Comparison of ENCODE assay signal across 9 mouse cellular contexts in genomic region chr7:99555862-99556261, GRCm38 (mm10). TPM values are rescaled to one million over a fixed set of nuclear protein-coding genes. Genes with fewer than 3 reads are reported as not detected.
DNase-seq lines count a peak whose midpoint lies in the region; ATAC-seq and TF ChIP-seq lines count a peak whose summit lies in the region.
"Had no signal": no experiment of that assay in that cellular context is flagged by ENCODE, and none has a peak within 500 bp of the region (broad histone marks: within the 10 kb centered on the region; RNA-seq: fewer than 3 reads in every experiment).

No protein-coding gene starts in this region.

- H3K27ac ChIP-seq in kidney, embryonic 14.5 days (ENCODE audit: low read depth, low read length), result no peak overlapping the region
- no peak overlapping the region for H3K27ac ChIP-seq in liver, adult 2 months (replicated peaks; ENCODE audit: insufficient read depth, low read depth, low read length)
- H3K27ac ChIP-seq in olfactory bulb, adult 2 months (ENCODE audit: insufficient read depth, low read depth, low read length), result no peak overlapping the region
- H3K27ac ChIP-seq: embryonic facial prominence, embryonic 15.5 days had no signal

- no peaks in the 10 kb centered on the region for H3K36me3 ChIP-seq in kidney, embryonic 14.5 days (ENCODE audit: control insufficient read depth, insufficient read depth, low read length)
- no peaks in the 10 kb centered on the region for H3K36me3 ChIP-seq in liver, adult 2 months (ENCODE audit: control insufficient read depth, insufficient read depth, low read length)
- H3K36me3 ChIP-seq: embryonic facial prominence, embryonic 15.5 days had no signal

- TF ChIP-seq POLR2A in liver, adult 2 months (IDR thresholded peaks at IDR 0.05; ENCODE audit: extremely low read depth, insufficient read depth, low read length), result no peak
- no peak for TF ChIP-seq POLR2A in olfactory bulb, adult 2 months (IDR thresholded peaks at IDR 0.05; ENCODE audit: insufficient read depth, low read depth, low read length)

- no peaks in the 10 kb centered on the region for H3K79me2 ChIP-seq in liver, adult 2 months (ENCODE audit: control insufficient read depth, insufficient read depth, low read length)

- H3K4me2 ChIP-seq in kidney, embryonic 14.5 days (replicated peaks; ENCODE audit: low read depth, low read length), result no peak overlapping the region
- H3K4me2 ChIP-seq: embryonic facial prominence, embryonic 15.5 days had no signal

- peaks cover 19% of the 10 kb centered on the region for H3K4me1 ChIP-seq in kidney, embryonic 14.5 days (ENCODE audit: control insufficient read depth, insufficient read depth, low read length)
- peaks cover 4% of the 10 kb centered on the region for H3K4me1 ChIP-seq in liver, adult 2 months (ENCODE audit: control insufficient read depth, insufficient read depth, low read length)
- peaks cover 37% of the 10 kb centered on the region for H3K4me1 ChIP-seq in olfactory bulb, adult 2 months (ENCODE audit: control insufficient read depth, insufficient read depth, low read length)

- DNase-seq in A20 (ENCODE audit: low read depth, low spot score) (peak; percentile 53), ES-CJ7 (ENCODE audit: low read depth, low spot score) (peak; percentile 37)
- peak; percentile 73 for DNase-seq in cerebellum, adult 9-10 months
- peak; percentile 51 for DNase-seq in gastrocnemius, postnatal 25 days
- no peak for DNase-seq in liver, adult 2 months (ENCODE audit: extremely low read depth, low read depth, low spot score)
- DNase-seq in urinary bladder, adult 2 months (ENCODE audit: low spot score), result peak; percentile 46

- no peak overlapping the region for H3K4me3 ChIP-seq in kidney, embryonic 14.5 days (ENCODE audit: low read length)
- no peak overlapping the region for H3K4me3 ChIP-seq in liver, adult 2 months (ENCODE audit: insufficient read depth, low read depth, low read length)
- no peak overlapping the region for H3K4me3 ChIP-seq in olfactory bulb, adult 2 months (ENCODE audit: insufficient read depth, low read depth, low read length)
- H3K4me3 ChIP-seq: embryonic facial prominence, embryonic 15.5 days had no signal

- peak; percentile 30; the same call in 1 of the 2 replicates for ATAC-seq in kidney, embryonic 14.5 days (ENCODE audit: low FRiP score, low TSS enrichment)

- no peak overlapping the region for H3K9ac ChIP-seq in kidney, embryonic 14.5 days (ENCODE audit: low read depth, low read length)
- no peak overlapping the region for H3K9ac ChIP-seq in liver, adult 2 months (ENCODE audit: low read depth, low read length)
- H3K9ac ChIP-seq: embryonic facial prominence, embryonic 15.5 days had no signal

- peak; percentile 83 for TF ChIP-seq CTCF in liver, adult 2 months (IDR thresholded peaks at IDR 0.05; ENCODE audit: low read depth, low read length)
- TF ChIP-seq CTCF in olfactory bulb, adult 2 months (IDR thresholded peaks at IDR 0.05; ENCODE audit: insufficient read depth, low read depth, low read length), result peak; percentile 59

- H3K27me3 ChIP-seq in kidney, embryonic 14.5 days (ENCODE audit: control insufficient read depth, insufficient read depth, low read length), result no peaks in the 10 kb centered on the region
- H3K27me3 ChIP-seq in liver, adult 2 months (ENCODE audit: control insufficient read depth, insufficient read depth, low read length), result no peaks in the 10 kb centered on the region
- H3K27me3 ChIP-seq: embryonic facial prominence, embryonic 15.5 days had no signal

- 23% methylated on average over 6 of the region's 6 CpGs for WGBS in kidney, embryonic 14.5 days
- 31% methylated on average over 6 of the region's 6 CpGs for WGBS in liver, adult 2 months
- WGBS in olfactory bulb, adult 2 months, result 37% methylated on average over 6 of the region's 6 CpGs

- H3K9me3 ChIP-seq in kidney, embryonic 14.5 days (ENCODE audit: control insufficient read depth, low read length), result no peaks in the 10 kb centered on the region
- H3K9me3 ChIP-seq: embryonic facial prominence, embryonic 15.5 days had no signal

RNA-seq across cellular contexts. Expression of gene Arrb1, which starts 20.6 kb away (rescaled TPM):
- total RNA-seq in gastrocnemius, postnatal 25 days (2021), result 10 to 100 TPM; 12.4 to 15.6 TPM
- 3.5 and 3.6 TPM in 2 replicates for polyA plus RNA-seq in kidney, embryonic 14.5 days (2014; fragmentation: Nextera tagmentation; extraction: Ambion mirVana)
- total RNA-seq in liver, adult 2 months (2014; rRNA removed), result 6.5 and 9.5 TPM in 2 replicates
- 5.3 and 6.2 TPM in 2 replicates for polyA plus RNA-seq in liver, adult 2 months (2012; rRNA removed)
- not detected in 2 replicates for polyA plus RNA-seq in olfactory bulb, adult 2 months (2012; ENCODE audit: insufficient read depth, insufficient read length, low replicate concordance, missing spikeins)
- polyA plus RNA-seq in urinary bladder, adult 2 months (2012; rRNA removed), result 45.4 and 60.4 TPM in 2 replicates
